Mouse (Mus musculus): ENCODE results near the gene Olfml1. TPM values are rescaled to one million over a fixed set of nuclear protein-coding genes. Genes with fewer than 3 reads are reported as not detected.

The Olfml1 gene
- polyA plus RNA-seq, 1 experiment from 2014 or later: 0.28 TPM

GRCm38 (mm10) chr7:107625061-107625460 lies 57.8 kb downstream of the Olfml1 start, which contains the start of gene 5330417H12Rik:
TSS of gene 5330417H12Rik (minus strand) at chr7:107625161.
- no peak within 1 kb of the TSS for H3K4me2 ChIP-seq (ENCODE audit: low read depth, low read length)
- 78% methylated on average over 2 of the region's 2 CpGs for WGBS
- H3K4me1 ChIP-seq (ENCODE audit: control insufficient read depth, insufficient read depth, low read length): no peaks in the 10 kb centered on the region
- H3K4me3 ChIP-seq (ENCODE audit: low read depth, low read length): no peak within 1 kb of the TSS
- H3K27me3 ChIP-seq (ENCODE audit: control insufficient read depth, insufficient read depth, low read length): no peaks in the 10 kb centered on the region
- no peaks in the 10 kb centered on the region for H3K9me3 ChIP-seq (ENCODE audit: control insufficient read depth, low read length)
- H3K36me3 ChIP-seq (ENCODE audit: control insufficient read depth, insufficient read depth, low read length): no peaks in the 10 kb centered on the region
- ATAC-seq (ENCODE audit: low read depth): no peak
- H3K27ac ChIP-seq (ENCODE audit: low read depth, low read length): no peak within 1 kb of the TSS
- H3K9ac ChIP-seq (replicated peaks; ENCODE audit: low read depth, low read length): no peak within 1 kb of the TSS

- Histone ChIP-seq H3K4me3 (ENCODE audit: low read depth, low read length) (no peak overlapping the region), H3K36me3 (ENCODE audit: control insufficient read depth, insufficient read depth, low read length) (no peaks in the 10 kb centered on the region), H3K4me1 (ENCODE audit: control insufficient read depth, insufficient read depth, low read length) (no peaks in the 10 kb centered on the region), H3K27ac (ENCODE audit: low read depth, low read length) (no peak overlapping the region), H3K9me3 (ENCODE audit: control insufficient read depth, low read length) (no peaks in the 10 kb centered on the region), H3K27me3 (ENCODE audit: control insufficient read depth, insufficient read depth, low read length) (no peaks in the 10 kb centered on the region), H3K4me2 (ENCODE audit: low read depth, low read length) (no peak overlapping the region), H3K9ac (replicated peaks; ENCODE audit: low read depth, low read length) (no peak overlapping the region)
- WGBS: 89% methylated on average over 6 of the region's 6 CpGs
- no peak for ATAC-seq (ENCODE audit: low read depth)
Measured at GRCm38 (mm10) chr7:107625781-107626180, 58.5 kb downstream of the Olfml1 start.

GRCm38 (mm10) chr7:107628383-107628782 lies 61.1 kb downstream of the Olfml1 start:
- no peak overlapping the region for H3K9ac ChIP-seq (replicated peaks; ENCODE audit: low read depth, low read length)

GRCm38 (mm10) chr7:107633201-107633600 lies 66.0 kb downstream of the Olfml1 start:
- ATAC-seq (ENCODE audit: low read depth): no peak
- 87% methylated on average over 4 of the region's 4 CpGs for WGBS
- Histone ChIP-seq H3K9ac (replicated peaks; ENCODE audit: low read depth, low read length) (no peak overlapping the region), H3K36me3 (ENCODE audit: control insufficient read depth, insufficient read depth, low read length) (no peaks in the 10 kb centered on the region), H3K27me3 (ENCODE audit: control insufficient read depth, insufficient read depth, low read length) (no peaks in the 10 kb centered on the region), H3K9me3 (ENCODE audit: control insufficient read depth, low read length) (no peaks in the 10 kb centered on the region), H3K27ac (ENCODE audit: low read depth, low read length) (no peak overlapping the region), H3K4me2 (ENCODE audit: low read depth, low read length) (no peak overlapping the region), H3K4me3 (ENCODE audit: low read depth, low read length) (no peak overlapping the region), H3K4me1 (ENCODE audit: control insufficient read depth, insufficient read depth, low read length) (no peaks in the 10 kb centered on the region)

More at GRCm38 (mm10) chr7:107628383-107628782, 61.1 kb downstream of the Olfml1 start:
- no peaks in the 10 kb centered on the region for H3K36me3 ChIP-seq (ENCODE audit: control insufficient read depth, insufficient read depth, low read length)
- no peaks in the 10 kb centered on the region for H3K9me3 ChIP-seq (ENCODE audit: control insufficient read depth, low read length)
- no peak overlapping the region for H3K27ac ChIP-seq (ENCODE audit: low read depth, low read length)
- H3K4me1 ChIP-seq (ENCODE audit: control insufficient read depth, insufficient read depth, low read length): no peaks in the 10 kb centered on the region
- no peaks in the 10 kb centered on the region for H3K27me3 ChIP-seq (ENCODE audit: control insufficient read depth, insufficient read depth, low read length)
- H3K4me3 ChIP-seq (ENCODE audit: low read depth, low read length): no peak overlapping the region
- no peak overlapping the region for H3K4me2 ChIP-seq (ENCODE audit: low read depth, low read length)
- ATAC-seq (ENCODE audit: low read depth): no peak

- Histone ChIP-seq H3K4me1 (ENCODE audit: control insufficient read depth, insufficient read depth, low read length) (no peaks in the 10 kb centered on the region), H3K9me3 (ENCODE audit: control insufficient read depth, low read length) (no peaks in the 10 kb centered on the region), H3K4me3 (ENCODE audit: low read depth, low read length) (no peak overlapping the region), H3K27ac (ENCODE audit: low read depth, low read length) (no peak overlapping the region), H3K36me3 (ENCODE audit: control insufficient read depth, insufficient read depth, low read length) (no peaks in the 10 kb centered on the region), H3K27me3 (ENCODE audit: control insufficient read depth, insufficient read depth, low read length) (no peaks in the 10 kb centered on the region), H3K9ac (replicated peaks; ENCODE audit: low read depth, low read length) (no peak overlapping the region), H3K4me2 (ENCODE audit: low read depth, low read length) (no peak overlapping the region)
- WGBS: 76% methylated on average over 7 of the region's 7 CpGs
- ATAC-seq (ENCODE audit: low read depth): 0 out of 2 replicates have a peak, but pooled peaks have one; percentile 50
Measured at GRCm38 (mm10) chr7:107637398-107637797, 70.2 kb downstream of the Olfml1 start.

- Histone ChIP-seq H3K4me1 (ENCODE audit: control insufficient read depth, insufficient read depth, low read length) (no peaks in the 10 kb centered on the region), H3K4me2 (ENCODE audit: low read depth, low read length) (no peak overlapping the region), H3K27ac (ENCODE audit: low read depth, low read length) (peak overlapping the region; percentile 11; the same call in 1 of the 2 replicates), H3K4me3 (ENCODE audit: low read depth, low read length) (no peak overlapping the region), H3K27me3 (ENCODE audit: control insufficient read depth, insufficient read depth, low read length) (no peaks in the 10 kb centered on the region), H3K9me3 (ENCODE audit: control insufficient read depth, low read length) (no peaks in the 10 kb centered on the region), H3K9ac (replicated peaks; ENCODE audit: low read depth, low read length) (no peak overlapping the region), H3K36me3 (ENCODE audit: control insufficient read depth, insufficient read depth, low read length) (no peaks in the 10 kb centered on the region)
- 91% methylated on average over 5 of the region's 5 CpGs for WGBS
- ATAC-seq (ENCODE audit: low read depth): no peak
Measured at GRCm38 (mm10) chr7:107638026-107638425, 70.8 kb downstream of the Olfml1 start.

Other genes starting within 250 kb of the Olfml1 start
- gene Syt9, start 196.7 kb upstream of the Olfml1 start, polyA plus RNA-seq (2014; fragmentation: Nextera tagmentation; extraction: Ambion mirVana): 12.7 and 13.6 TPM in 2 replicates
- gene Ppfibp2, start 27.8 kb downstream of the Olfml1 start, polyA plus RNA-seq (2014; fragmentation: Nextera tagmentation; extraction: Ambion mirVana): 2.0 and 2.3 TPM in 2 replicates
- gene 5330417H12Rik, start 57.7 kb downstream of the Olfml1 start, polyA plus RNA-seq (2014; fragmentation: Nextera tagmentation; extraction: Ambion mirVana): not detected in 2 replicates
- gene Cyb5r2, start 190.6 kb downstream of the Olfml1 start, polyA plus RNA-seq (2014; fragmentation: Nextera tagmentation; extraction: Ambion mirVana): 0.29 TPM in 1 of 2 replicates, not detected in the other
- not detected in 2 replicates for gene Ovch2, start 233.8 kb downstream of the Olfml1 start, polyA plus RNA-seq (2014; fragmentation: Nextera tagmentation; extraction: Ambion mirVana)
- gene Olfr467, start 244.8 kb downstream of the Olfml1 start, polyA plus RNA-seq (2014; fragmentation: Nextera tagmentation; extraction: Ambion mirVana): not detected in 2 replicates